Mouse (Mus musculus): Measurements from ENCODE around the gene Tmub1.

- TF ChIP-seq CTCF (conservative IDR thresholded peaks at IDR 0.05; ENCODE audit: low read length) (no peak), NANOG (IDR thresholded peaks at IDR 0.05; ENCODE audit: borderline replicate concordance, low read length) (no peak)
Observed at GRCm38 (mm10) chr5:24474025-24474722, 26.5 kb upstream of the Tmub1 start.
